Mouse (Mus musculus) c-Kit-positive CD71-positive TER-119-positive erythroid progenitor cells, embryonic 14.5 days (primary cell): ENCODE measurements around the gene Tmem116.

Experiments used
- DNase-seq: peaks from one replicate; pipeline ENCODE4 v3.0.0-alpha.2; 2013; ENCODE audit warnings: low spot score

Gene Tmem116

GRCm38 (mm10) chr5:121451644-121452025 is at the start of gene Tmem116:
Gene Tmem116 (plus strand): TSS chr5:121451893.
- peak; percentile 61 for DNase-seq

GRCm38 (mm10) chr5:121407856-121408255 is 43.8 kb upstream of the Tmem116 start:
- no peak for DNase-seq

- no peak for DNase-seq
Observed at GRCm38 (mm10) chr5:121410975-121411374, 40.7 kb upstream of the Tmem116 start.

GRCm38 (mm10) chr5:121420721-121421120 is 31.0 kb upstream of the Tmem116 start:
- DNase-seq, result no peak

GRCm38 (mm10) chr5:121422787-121423186 is 28.9 kb upstream of the Tmem116 start:
- no peak for DNase-seq

GRCm38 (mm10) chr5:121423297-121423696 is 28.4 kb upstream of the Tmem116 start:
- DNase-seq, result no peak

- DNase-seq, result no peak
Observed at GRCm38 (mm10) chr5:121428954-121429353, 22.7 kb upstream of the Tmem116 start.

- no peak for DNase-seq
Observed at GRCm38 (mm10) chr5:121438131-121438530, 13.6 kb upstream of the Tmem116 start.

GRCm38 (mm10) chr5:121438756-121439155 is 12.9 kb upstream of the Tmem116 start:
- no peak for DNase-seq

GRCm38 (mm10) chr5:121443548-121443947 is 8.1 kb upstream of the Tmem116 start:
- DNase-seq, result peak; percentile 68

GRCm38 (mm10) chr5:121444870-121445269 is 6.8 kb upstream of the Tmem116 start:
- no peak for DNase-seq

- DNase-seq, result no peak
Observed at GRCm38 (mm10) chr5:121448450-121448849, 3.2 kb upstream of the Tmem116 start.

GRCm38 (mm10) chr5:121449976-121450375 is 1.7 kb upstream of the Tmem116 start:
- peak; percentile 77 for DNase-seq

- DNase-seq, result no peak
Observed at GRCm38 (mm10) chr5:121450476-121450875, 1.2 kb upstream of the Tmem116 start.

GRCm38 (mm10) chr5:121451203-121451602 is 490 bp upstream of the Tmem116 start:
- DNase-seq, result no peak

- DNase-seq, result peak; percentile 93
Observed at GRCm38 (mm10) chr5:121452026-121452869, 555 bp downstream of the Tmem116 start, which contains the start of gene Erp29. Gene Erp29 (minus strand): TSS chr5:121452506.

- DNase-seq, result no peak
Observed at GRCm38 (mm10) chr5:121452906-121453305, 1.2 kb downstream of the Tmem116 start.

GRCm38 (mm10) chr5:121453743-121454502 is 2.2 kb downstream of the Tmem116 start:
- no peak for DNase-seq

- no peak for DNase-seq
Observed at GRCm38 (mm10) chr5:121454503-121454782, 2.8 kb downstream of the Tmem116 start.

- no peak for DNase-seq
Observed at GRCm38 (mm10) chr5:121455510-121456265, 4.0 kb downstream of the Tmem116 start.

- DNase-seq, result no peak
Observed at GRCm38 (mm10) chr5:121461339-121462170, 9.9 kb downstream of the Tmem116 start.

- no peak for DNase-seq
Observed at GRCm38 (mm10) chr5:121462171-121462502, 10.4 kb downstream of the Tmem116 start.
